Mouse (Mus musculus) NIH3T3 (cell line): Measurements from ENCODE around the gene Cables2.
"Not testable (repeated sequence)": the region's sequence is repeated elsewhere in the genome, so short reads cannot be mapped to it uniquely, and the experiment has no call there.

Source experiments
- DNase-seq: peaks from one replicate; pipeline ENCODE4 v3.0.0-alpha.2; 2012; ENCODE audit warnings: low read depth

The Cables2 gene

GRCm38 (mm10) chr2:180277773-180278320, 4.6 kb upstream of the Cables2 start:
- no peak for DNase-seq

GRCm38 (mm10) chr2:180276851-180277259, 3.6 kb upstream of the Cables2 start:
- no peak for DNase-seq

- no peak for DNase-seq
Measured at GRCm38 (mm10) chr2:180276385-180276784, 3.1 kb upstream of the Cables2 start.

GRCm38 (mm10) chr2:180275836-180276235, 2.5 kb upstream of the Cables2 start:
- peak; percentile 86 for DNase-seq

GRCm38 (mm10) chr2:180274523-180274922, 1.2 kb upstream of the Cables2 start:
- no peak for DNase-seq

GRCm38 (mm10) chr2:180272884-180273321, 393 bp downstream of the Cables2 start:
- DNase-seq, result no peak

- no peak for DNase-seq
Measured at GRCm38 (mm10) chr2:180271804-180272395, 1.4 kb downstream of the Cables2 start.

GRCm38 (mm10) chr2:180270537-180271255, 2.6 kb downstream of the Cables2 start:
- no peak for DNase-seq

- no peak for DNase-seq
Measured at GRCm38 (mm10) chr2:180269329-180269728, 4.0 kb downstream of the Cables2 start.

- DNase-seq, result no peak
Measured at GRCm38 (mm10) chr2:180267955-180268354, 5.3 kb downstream of the Cables2 start.

GRCm38 (mm10) chr2:180262891-180263290, 10.4 kb downstream of the Cables2 start:
- DNase-seq, result no peak

GRCm38 (mm10) chr2:180262441-180262840, 10.9 kb downstream of the Cables2 start:
- DNase-seq, result no peak

GRCm38 (mm10) chr2:180261901-180262300, 11.4 kb downstream of the Cables2 start:
- DNase-seq, result no peak

- DNase-seq, result no peak
Measured at GRCm38 (mm10) chr2:180260610-180261480, 12.5 kb downstream of the Cables2 start.

- not testable (repeated sequence) for DNase-seq
Measured at GRCm38 (mm10) chr2:180259826-180260609, 13.3 kb downstream of the Cables2 start.

- DNase-seq, result not testable (repeated sequence)
Measured at GRCm38 (mm10) chr2:180258951-180259484, 14.3 kb downstream of the Cables2 start.

GRCm38 (mm10) chr2:180257963-180258865, 15.1 kb downstream of the Cables2 start:
- DNase-seq, result no peak

- peak; percentile 99 for DNase-seq
Measured at GRCm38 (mm10) chr2:180257001-180257521, 16.2 kb downstream of the Cables2 start, which contains the start of gene Rps21. TSS of gene Rps21 (plus strand) at chr2:180257377.

- DNase-seq, result no peak
Measured at GRCm38 (mm10) chr2:180256296-180257000, 16.8 kb downstream of the Cables2 start.
